Mouse (Mus musculus) ES-Bruce4 (cell line): ENCODE results near the gene Lrrc8a.

Experiments
- CTCF ChIP-seq: IDR thresholded peaks from one replicate; pipeline ENCODE4 v1.8.1; 2011; ENCODE audit warnings: low read depth, low read length
- EP300 ChIP-seq: IDR thresholded peaks from 2 replicates; pipeline ENCODE4 v1.6.1; 2011; ENCODE audit warnings: low read depth, low read length; ENCODE audit not compliant: insufficient read depth
- POLR2A ChIP-seq: IDR thresholded peaks from one replicate; pipeline ENCODE4 v1.8.1; 2011; ENCODE audit warnings: low read length; ENCODE audit not compliant: insufficient read depth

DNA sequence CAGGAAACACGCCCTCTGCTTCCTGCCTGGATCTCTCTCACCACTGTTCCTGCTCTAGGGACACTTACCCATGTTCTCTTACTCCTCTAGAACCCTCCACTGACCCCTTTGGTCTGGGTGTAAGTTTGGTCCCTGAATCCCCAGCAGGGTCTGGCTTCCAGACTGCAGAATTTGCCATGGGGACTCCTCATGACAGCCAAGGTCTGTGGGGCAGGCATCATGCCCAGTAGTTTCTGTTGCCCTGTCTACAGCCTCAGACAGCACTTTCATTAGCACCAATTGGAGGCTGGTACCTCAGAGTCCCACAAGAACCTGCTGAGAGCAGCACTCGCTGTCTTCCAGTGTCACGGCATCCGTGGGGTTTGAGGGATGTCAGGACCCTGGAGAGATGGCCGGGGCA is 29.6 kb upstream of the Lrrc8a start:
- TF ChIP-seq CTCF (no peak), EP300 (no peak), POLR2A (no peak)
